Mouse (Mus musculus): ENCODE data around the gene Babam2.

- TF ChIP-seq CTCF (IDR thresholded peaks at IDR 0.05; ENCODE audit: extremely low read depth, insufficient read length, insufficient replicate concordance, low read depth, low read length) (no peak), POLR2A (IDR thresholded peaks at IDR 0.05; ENCODE audit: low read depth, low read length) (no peak)
These were observed 235.8 kb downstream of the Babam2 start for GRCm38 (mm10) chr5:31933296-31933695.

Measured in small intestine, adult 2 months (tissue).